10 mouse cellular contexts compared by ENCODE assay signal in genomic region chr5:27262751-27263150, GRCm38 (mm10).
DNase-seq lines count a peak whose midpoint lies in the region; ATAC-seq and TF ChIP-seq lines count a peak whose summit lies in the region.
"Had no signal": no experiment of that assay in that cellular context is flagged by ENCODE, and none has a peak within 500 bp of the region (broad histone marks: within the 10 kb centered on the region; RNA-seq: fewer than 3 reads in every experiment).

No protein-coding gene starts in this region.

- peak overlapping the region; percentile 65 for H3K4me2 ChIP-seq in forebrain, embryonic 13.5 days
- peak overlapping the region; percentile 63 for H3K4me2 ChIP-seq in midbrain, embryonic 12.5 days (replicated peaks)
- H3K4me2 ChIP-seq: lung, embryonic 15.5 days had no signal

- H3K4me1 ChIP-seq in forebrain, embryonic 13.5 days: peaks cover 22% of the 10 kb centered on the region
- H3K4me1 ChIP-seq in midbrain, embryonic 12.5 days: peaks cover 23% of the 10 kb centered on the region
- H3K4me1 ChIP-seq: lung, embryonic 15.5 days had no signal

- intact Hi-C loops in heart, postnatal 36 days (cut with DNase I): no loop called here

- no peaks in the 10 kb centered on the region for H3K9me3 ChIP-seq in forebrain, embryonic 13.5 days (replicated peaks)
- H3K9me3 ChIP-seq in midbrain, embryonic 12.5 days: no peaks in the 10 kb centered on the region
- H3K9me3 ChIP-seq: lung, embryonic 15.5 days had no signal

- 43% methylated on average over 1 of the region's 1 CpGs for WGBS in forebrain, embryonic 13.5 days
- WGBS in midbrain, embryonic 12.5 days: 46% methylated on average over 1 of the region's 1 CpGs

- peak overlapping the region; percentile 41 for H3K4me3 ChIP-seq in forebrain, embryonic 13.5 days
- H3K4me3 ChIP-seq in midbrain, embryonic 12.5 days: peak overlapping the region; percentile 45
- H3K4me3 ChIP-seq: lung, embryonic 15.5 days had no signal

- peak overlapping the region; percentile 45; the same call in 1 of the 2 replicates for H3K27ac ChIP-seq in forebrain, embryonic 13.5 days
- peak overlapping the region; percentile 71; the same call in 1 of the 2 replicates for H3K27ac ChIP-seq in midbrain, embryonic 12.5 days (replicated peaks)
- H3K27ac ChIP-seq: lung, embryonic 15.5 days had no signal

- H3K27me3 ChIP-seq in forebrain, embryonic 13.5 days: no peaks in the 10 kb centered on the region
- no peaks in the 10 kb centered on the region for H3K27me3 ChIP-seq in midbrain, embryonic 12.5 days
- H3K27me3 ChIP-seq: lung, embryonic 15.5 days had no signal

- TF ChIP-seq POLR2A in brain, embryonic 14.5 days (IDR thresholded peaks at IDR 0.05; ENCODE audit: borderline replicate concordance, extremely low read depth, insufficient read depth, insufficient read length, poor library complexity, severe bottlenecking): no peak

- H3K9ac ChIP-seq in forebrain, embryonic 13.5 days: peak overlapping the region; percentile 63
- H3K9ac ChIP-seq in midbrain, embryonic 12.5 days (replicated peaks): peak overlapping the region; percentile 66; the same call in 1 of the 2 replicates
- H3K9ac ChIP-seq: lung, embryonic 15.5 days had no signal

- ATAC-seq in forebrain, embryonic 13.5 days: peak; percentile 17; the same call in 1 of the 2 replicates
- ATAC-seq in midbrain, embryonic 12.5 days (ENCODE audit: low FRiP score, low read depth): 0 out of 2 replicates have a peak, but pooled peaks have one; percentile 4
- ATAC-seq: inflammation-experienced regulatory T-cells, adult 6 months had no signal

- no peak for TF ChIP-seq CTCF in brain, embryonic 14.5 days (IDR thresholded peaks at IDR 0.05; ENCODE audit: borderline replicate concordance, extremely low read depth, insufficient read depth, insufficient read length)

- no peaks in the 10 kb centered on the region for H3K36me3 ChIP-seq in forebrain, embryonic 13.5 days (ENCODE audit: poor library complexity, severe bottlenecking)
- H3K36me3 ChIP-seq in midbrain, embryonic 12.5 days: no peaks in the 10 kb centered on the region
- H3K36me3 ChIP-seq: lung, embryonic 15.5 days had no signal

- DNase-seq in brain, adult 2 months (ENCODE audit: low read depth, low spot score): peak; percentile 60
- peak; percentile 31 for DNase-seq in brain, embryonic 14.5 days (ENCODE audit: low read depth)
- DNase-seq in urinary bladder, postnatal 36 days (ENCODE audit: low spot score in 2 of 2): no peak
- DNase-seq in heart, postnatal 36 days: no peak
- DNase-seq in adrenal gland, postnatal 36 days: no peak
- DNase-seq: gastrocnemius, postnatal 25 days had no signal

Comparison
In these comparisons a context has a peak if more than half of its experiments do, and no peak if none do; other contexts are left out.
1. DNase-seq: peak in brain, adult 2 months (single experiment) and brain, embryonic 14.5 days (single experiment); none in urinary bladder, postnatal 36 days (0 of 2), heart, postnatal 36 days (0 of 2) and adrenal gland, postnatal 36 days (0 of 2).